Mouse (Mus musculus) common myeloid progenitor, adult 5-6 weeks (primary cell): Measurements from ENCODE around the gene Vmn1r132. TPM values are rescaled to one million over a fixed set of nuclear protein-coding genes. Genes with fewer than 3 reads are reported as not detected.
"Not testable (repeated sequence)": the region's sequence is repeated elsewhere in the genome, so short reads cannot be mapped to it uniquely, and the experiment has no call there.

Experiments
- ATAC-seq: replicated peaks from 2 replicates; pipeline ENCODE4 v1.8.0; 2016; ENCODE audit warnings: low read depth, mild to moderate bottlenecking, moderate TSS enrichment, inconsistent platforms; ENCODE audit not compliant: poor library complexity, severe bottlenecking
- total RNA-seq: library from RNA; stranded (forward); fragments of 200-1000, 187-1606 nt; gene quantifications from 2 replicates; pipeline ENCODE4 v1.2.3, GENCODE M21; 2017

Vmn1r132 gene
- not detected in 2 replicates for total RNA-seq

DNA sequence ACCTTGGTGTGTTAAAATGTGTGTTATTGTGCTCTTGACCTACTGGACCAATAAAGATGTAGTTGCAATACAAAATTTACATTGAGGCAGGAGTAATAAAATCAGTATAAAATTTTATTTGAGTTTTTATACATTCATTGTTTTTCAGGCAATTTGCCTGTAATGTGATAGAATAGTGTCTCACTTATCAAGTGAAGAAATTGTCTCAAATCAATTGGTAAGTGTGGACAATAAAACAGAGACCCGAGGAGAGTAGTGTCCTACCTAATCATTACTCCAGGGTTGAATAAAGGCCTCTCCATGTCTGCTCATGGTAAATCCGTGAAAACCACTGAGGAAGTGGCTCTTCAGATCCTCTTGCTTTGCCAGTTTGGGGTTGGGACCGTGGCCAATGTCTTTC is at the start of gene Vmn1r132:
Gene Vmn1r132 (plus strand): TSS at position 301 of the 400 bp plus-strand sequence.
- ATAC-seq, result not testable (repeated sequence)

Other genes with a start within 250 kb of the Vmn1r132 start
- gene Gm6882, start 181.3 kb upstream of the Vmn1r132 start, total RNA-seq, result not detected in 2 replicates
- gene Vmn1r130, start 102.3 kb upstream of the Vmn1r132 start, total RNA-seq, result not detected in 2 replicates
- not detected in 2 replicates for gene Vmn1r131, start 68.0 kb upstream of the Vmn1r132 start, total RNA-seq
- not detected in 2 replicates for gene Gm4175, start 147.4 kb downstream of the Vmn1r132 start, total RNA-seq
- not detected in 2 replicates for gene Gm4177, start 182.6 kb downstream of the Vmn1r132 start, total RNA-seq
- not detected in 2 replicates for gene Vmn1r135, start 218.3 kb downstream of the Vmn1r132 start, total RNA-seq
- gene Gm5725, start 230.2 kb downstream of the Vmn1r132 start, total RNA-seq, result not detected in 2 replicates